Mouse (Mus musculus) hindbrain, embryonic 16.5 days (tissue): ENCODE data around the gene Got1. TPM values are rescaled to one million over a fixed set of nuclear protein-coding genes. Genes with fewer than 3 reads are reported as not detected.
A peak's percentile ranks its signal among the peaks of the same experiment; 100 is the strongest.

Experiments
- ATAC-seq: fragments of 200-750 bp; cut with Nextera tagmentation; 2 replicates; pipeline ENCODE4 v1.8.0; 2017; ENCODE audit warnings: moderate TSS enrichment, moderate library complexity
- H3K27ac ChIP-seq: fragments of 300-500 bp; sonication (generic); 2 replicates; pipeline ENCODE4 v1.5.1; 2014; ENCODE audit warnings: low read depth, mild to moderate bottlenecking, control low read depth, low read length, moderate library complexity
- H3K27me3 ChIP-seq: fragments of 300-500 bp; sonication (generic); replicated peaks from 2 replicates; pipeline ENCODE4 v1.6.1; 2014; ENCODE audit warnings: low read length; ENCODE audit not compliant: control insufficient read depth, insufficient read depth
- H3K36me3 ChIP-seq: fragments of 300-500 bp; sonication (generic); 2 replicates; pipeline ENCODE4 v1.6.1; 2014; ENCODE audit warnings: mild to moderate bottlenecking, low read length, moderate library complexity, mixed read lengths; ENCODE audit not compliant: control insufficient read depth, insufficient read depth
- H3K4me1 ChIP-seq: fragments of 300-500 bp; sonication (generic); 2 replicates; pipeline ENCODE4 v1.6.1; 2014; ENCODE audit warnings: low read depth, low read length; ENCODE audit not compliant: control insufficient read depth, insufficient read depth
- H3K4me2 ChIP-seq: fragments of 300-500 bp; sonication (generic); 2 replicates; pipeline ENCODE4 v1.6.1; 2014; ENCODE audit warnings: mild to moderate bottlenecking, low read length, control low read depth, moderate library complexity
- H3K4me3 ChIP-seq: fragments of 300-500 bp; sonication (generic); 2 replicates; pipeline ENCODE4 v1.5.1; 2014; ENCODE audit warnings: mild to moderate bottlenecking, low read length, control low read depth, moderate library complexity
- H3K9ac ChIP-seq: fragments of 300-500 bp; sonication (generic); 2 replicates; pipeline ENCODE4 v1.6.1; 2014; ENCODE audit warnings: low read depth, mild to moderate bottlenecking, control low read depth, low read length, moderate library complexity
- H3K9me3 ChIP-seq: fragments of 300-500 bp; sonication (generic); 2 replicates; pipeline ENCODE4 v1.6.1; 2014; ENCODE audit warnings: mild to moderate bottlenecking, low read length, moderate library complexity; ENCODE audit not compliant: control insufficient read depth
- WGBS: fragments of 180-500 bp; shearing (Covaris S2); extraction: QIAGEN DNeasy Blood & Tissue Kit; methylation state at CpG from one replicate; pipeline ENCODE4 v1.1.7; 2014; 5-methylcytosine and 5-hydroxymethylcytosine counted together
- polyA plus RNA-seq: library from polyadenylated mRNA; unstranded; fragments of >200 nt; fragmentation: Nextera tagmentation; extraction: Ambion mirVana; gene quantifications from 2 replicates; pipeline ENCODE4 v1.2.1, GENCODE M21; 2015

The Got1 gene
- 124 and 140 TPM in 2 replicates for polyA plus RNA-seq

DNA sequence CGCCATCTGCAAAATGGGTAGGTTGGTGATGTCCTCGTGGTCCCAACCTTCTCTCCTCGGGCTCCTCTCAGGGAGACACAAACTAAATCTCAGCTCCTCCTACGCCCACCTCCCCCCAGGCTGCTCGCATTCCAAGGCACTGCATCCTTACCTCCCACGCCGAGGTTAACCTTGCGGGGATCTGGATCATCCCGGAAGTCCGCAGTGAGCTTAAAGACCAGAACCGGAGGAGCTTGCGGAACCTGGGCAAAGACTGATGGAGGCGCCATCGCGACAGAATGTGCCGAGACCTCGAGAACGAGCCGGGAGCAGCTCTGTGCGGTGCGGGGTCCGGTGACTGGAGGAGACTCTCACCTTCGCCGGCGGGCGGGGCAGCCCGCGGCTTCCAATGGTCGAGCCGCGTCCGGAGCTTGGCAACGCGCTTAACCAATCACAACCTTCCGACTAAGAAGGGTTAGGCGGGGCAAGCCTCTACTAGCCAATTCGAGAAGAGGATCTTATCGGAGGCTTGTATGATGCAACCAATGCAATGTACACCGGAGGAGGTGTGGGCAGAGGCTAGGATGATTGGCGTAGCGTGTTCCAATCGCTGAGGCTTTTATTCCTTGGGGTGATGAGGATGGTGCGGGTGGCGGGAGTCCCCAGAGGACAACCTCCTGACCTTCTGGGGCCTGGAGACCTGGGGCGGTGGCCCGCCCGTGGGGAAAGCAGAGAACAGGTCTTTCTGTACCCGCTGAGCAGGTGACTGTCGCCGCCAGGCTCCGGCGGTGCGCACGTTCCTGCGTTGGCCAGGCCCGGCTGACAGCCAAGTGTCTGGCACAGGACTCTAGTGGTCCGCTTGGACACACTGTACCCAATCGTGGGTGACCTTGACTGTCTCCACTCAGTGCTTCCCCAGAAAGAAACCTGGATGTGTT is at the start of gene Got1:
TSS of gene Got1 (minus strand) at position 419 of the 917 bp plus-strand sequence.
- Histone ChIP-seq H3K36me3 (no peaks in the 10 kb centered on the region), H3K4me3 (peak within 1 kb of the TSS; percentile 59), H3K9me3 (no peaks in the 10 kb centered on the region), H3K27me3 (no peaks in the 10 kb centered on the region), H3K9ac (peak within 1 kb of the TSS; percentile 81), H3K4me1 (peaks cover 29% of the 10 kb centered on the region), H3K4me2 (peak within 1 kb of the TSS; percentile 83), H3K27ac (peak within 1 kb of the TSS; percentile 78)
- peak; percentile 100 for ATAC-seq
- WGBS = under 1% methylated on average over 58 of the region's 58 CpGs

DNA sequence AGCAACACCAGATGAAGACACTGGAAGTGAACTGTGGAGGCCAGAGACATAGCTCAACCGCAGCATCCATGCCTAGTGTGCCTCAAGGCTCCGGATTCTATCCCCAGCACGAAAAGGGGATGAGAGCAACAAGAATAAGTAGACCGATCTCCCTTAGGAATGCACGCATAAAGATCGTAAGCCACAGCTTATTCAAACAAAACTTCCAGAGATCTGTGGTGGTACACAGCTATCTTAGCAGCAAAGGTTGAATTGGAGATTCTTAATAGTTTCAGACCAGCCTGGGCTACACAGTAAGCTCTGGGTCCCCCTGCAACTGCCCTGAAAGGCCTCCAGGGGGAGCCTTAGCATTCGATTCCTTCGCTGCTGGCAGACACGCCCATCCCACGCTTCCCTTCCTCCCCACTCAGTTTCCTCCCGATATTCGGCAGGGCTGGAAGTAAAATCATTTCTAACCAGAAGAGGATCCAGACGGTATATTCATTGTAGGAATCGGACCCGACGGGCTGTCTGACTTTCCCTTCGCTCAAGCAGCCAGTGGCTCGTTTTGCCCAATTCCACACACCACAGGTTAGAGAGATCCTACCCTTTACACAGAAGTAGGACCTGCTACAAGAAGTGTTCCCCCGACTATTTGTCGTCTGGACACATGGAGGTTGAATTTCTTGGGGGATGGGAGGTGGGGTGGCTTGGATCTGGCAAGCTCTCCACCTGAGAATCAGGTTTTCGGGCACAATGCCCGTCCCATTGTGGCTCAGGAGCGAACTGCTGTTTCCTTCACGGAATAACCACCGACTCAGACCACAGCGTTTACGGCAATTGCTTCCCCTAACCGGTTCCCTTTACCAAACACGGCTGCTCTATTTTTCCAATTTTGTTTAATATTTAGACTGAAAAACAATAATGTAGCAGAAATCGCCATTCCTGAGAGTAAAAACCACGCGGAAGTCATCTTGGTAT is 46.7 kb upstream of the Got1 start:
- H3K4me3 ChIP-seq = peak overlapping the region; percentile 47
- H3K9me3 ChIP-seq = no peaks in the 10 kb centered on the region
- no peak overlapping the region for H3K27ac ChIP-seq
- no peaks in the 10 kb centered on the region for H3K4me1 ChIP-seq
- no peaks in the 10 kb centered on the region for H3K36me3 ChIP-seq
- H3K4me2 ChIP-seq = peak overlapping the region; percentile 65
- H3K9ac ChIP-seq = peak overlapping the region; percentile 54
- WGBS = 13% methylated on average over 32 of the region's 32 CpGs
- peaks cover 8% of the 10 kb centered on the region for H3K27me3 ChIP-seq
- peak; percentile 89 for ATAC-seq

DNA sequence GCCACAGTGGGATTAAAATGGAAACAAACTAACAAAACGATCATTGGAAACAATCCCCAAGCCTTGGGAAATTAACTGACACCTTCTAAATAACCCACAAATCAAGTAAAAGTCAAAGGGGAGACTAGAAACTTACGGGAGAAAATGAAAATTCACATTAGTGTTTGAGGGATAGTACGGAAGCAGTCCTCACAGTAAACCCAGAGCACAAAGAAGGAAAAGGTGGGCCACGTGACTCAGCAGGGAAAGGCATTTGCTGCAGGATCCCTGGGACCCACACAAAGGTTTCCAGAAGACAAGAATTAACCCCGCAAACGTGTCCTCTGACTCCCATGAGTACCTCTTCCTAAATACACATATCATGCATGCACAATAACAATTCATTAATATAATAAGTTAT is 44.7 kb upstream of the Got1 start:
- Histone ChIP-seq H3K9ac (no peak overlapping the region), H3K27me3 (peaks cover 7% of the 10 kb centered on the region), H3K4me2 (no peak overlapping the region), H3K27ac (no peak overlapping the region), H3K4me3 (no peak overlapping the region), H3K36me3 (no peaks in the 10 kb centered on the region), H3K4me1 (no peaks in the 10 kb centered on the region), H3K9me3 (no peaks in the 10 kb centered on the region)
- 58% methylated on average over 6 of the region's 6 CpGs for WGBS
- no peak for ATAC-seq

DNA sequence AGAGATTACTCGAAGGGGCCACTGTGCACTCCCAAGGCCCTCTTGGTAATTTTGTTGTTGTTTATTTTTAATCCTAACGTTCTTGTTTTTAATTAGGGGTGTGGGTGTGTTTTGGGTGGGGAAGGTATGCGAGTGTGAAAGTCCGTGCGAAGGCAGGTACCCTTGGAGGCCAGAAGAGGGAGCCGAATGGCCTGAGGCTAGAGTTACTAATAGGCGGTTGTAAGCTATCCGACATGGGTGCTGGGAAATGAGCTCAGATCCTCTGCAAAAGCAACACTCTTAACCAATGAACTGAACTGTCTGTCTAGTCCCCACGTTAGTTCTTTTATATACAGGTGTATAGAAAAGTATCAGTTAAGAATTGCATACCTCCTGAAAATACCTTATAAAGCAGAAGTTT is 43.9 kb upstream of the Got1 start:
- Histone ChIP-seq H3K4me2 (no peak overlapping the region), H3K9me3 (no peaks in the 10 kb centered on the region), H3K27me3 (no peaks in the 10 kb centered on the region; the same call in 1 of the 2 replicates), H3K4me3 (no peak overlapping the region), H3K9ac (no peak overlapping the region), H3K4me1 (no peaks in the 10 kb centered on the region), H3K27ac (no peak overlapping the region), H3K36me3 (no peaks in the 10 kb centered on the region)
- 49% methylated on average over 9 of the region's 9 CpGs for WGBS
- no peak for ATAC-seq

DNA sequence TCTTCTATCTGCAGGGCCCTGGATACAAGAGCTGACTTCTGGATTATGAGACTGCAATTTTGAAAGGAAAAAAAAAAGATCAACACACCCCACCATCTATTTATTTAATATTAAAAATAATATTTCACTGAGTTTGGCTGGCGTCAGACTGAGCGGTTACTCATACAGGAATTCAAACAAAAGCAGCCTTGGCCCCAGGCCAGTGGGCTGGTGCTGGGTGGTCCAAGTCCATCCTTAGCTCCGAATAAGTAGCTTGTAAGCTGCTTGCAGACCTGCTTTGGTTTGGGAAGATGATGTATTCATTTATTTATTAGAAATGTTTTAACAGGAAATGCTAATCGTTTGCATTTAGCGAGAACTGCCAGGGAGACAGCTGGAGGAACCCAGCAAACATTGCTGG is 38.8 kb upstream of the Got1 start:
- H3K4me2 ChIP-seq = no peak overlapping the region
- no peaks in the 10 kb centered on the region for H3K27me3 ChIP-seq
- no peaks in the 10 kb centered on the region for H3K36me3 ChIP-seq
- no peak overlapping the region for H3K4me3 ChIP-seq
- no peak overlapping the region for H3K9ac ChIP-seq
- 68% methylated on average over 5 of the region's 5 CpGs for WGBS
- H3K27ac ChIP-seq = no peak overlapping the region
- no peak for ATAC-seq
- no peaks in the 10 kb centered on the region for H3K4me1 ChIP-seq
- no peaks in the 10 kb centered on the region for H3K9me3 ChIP-seq

DNA sequence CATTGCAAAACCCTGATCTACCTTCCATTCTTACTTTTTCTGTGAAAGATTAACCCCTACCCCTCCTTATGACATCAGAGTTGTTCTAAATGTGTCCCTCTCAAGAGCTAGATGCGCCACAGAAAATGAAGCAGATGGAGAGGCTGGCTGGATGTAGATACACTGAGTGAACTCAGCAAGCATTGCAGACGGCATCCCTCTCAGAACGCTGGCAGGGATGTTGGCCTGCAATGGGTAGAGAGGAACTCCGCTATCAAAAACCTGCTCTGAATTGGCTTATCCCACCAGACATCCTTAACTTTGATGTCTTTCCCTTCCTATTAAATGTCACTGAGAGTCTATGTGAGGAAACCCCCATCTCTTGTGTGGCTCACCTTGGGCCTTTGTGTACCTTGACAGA is 37.4 kb upstream of the Got1 start:
- WGBS = 96% methylated on average over 4 of the region's 4 CpGs
- no peaks in the 10 kb centered on the region for H3K4me1 ChIP-seq
- no peak overlapping the region for H3K27ac ChIP-seq
- no peak for ATAC-seq
- H3K4me2 ChIP-seq = no peak overlapping the region
- H3K36me3 ChIP-seq = no peaks in the 10 kb centered on the region
- H3K9ac ChIP-seq = no peak overlapping the region
- H3K27me3 ChIP-seq = no peaks in the 10 kb centered on the region
- H3K9me3 ChIP-seq = no peaks in the 10 kb centered on the region
- H3K4me3 ChIP-seq = no peak overlapping the region

DNA sequence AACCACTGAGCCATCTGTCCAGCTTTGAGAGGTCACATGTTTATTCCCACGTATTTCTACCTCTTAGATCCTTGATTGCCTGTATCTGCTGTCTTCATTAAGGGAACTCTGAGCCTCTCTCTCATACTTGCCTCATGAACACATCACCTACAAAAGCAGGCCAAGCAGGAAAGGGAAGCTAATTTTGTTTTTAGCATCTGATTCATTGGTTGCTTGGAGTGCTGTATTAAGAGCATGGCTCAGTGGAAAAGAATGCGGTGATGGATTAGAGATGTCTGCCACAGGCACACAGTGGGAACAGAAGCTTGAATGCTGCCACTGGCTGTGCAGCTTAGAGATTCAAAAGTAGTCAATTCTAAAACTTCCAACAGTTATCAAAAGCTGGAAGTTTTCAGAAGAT is 35.8 kb upstream of the Got1 start:
- H3K9ac ChIP-seq = no peak overlapping the region
- H3K4me1 ChIP-seq = no peaks in the 10 kb centered on the region
- H3K27ac ChIP-seq = no peak overlapping the region
- H3K9me3 ChIP-seq = no peaks in the 10 kb centered on the region
- no peaks in the 10 kb centered on the region for H3K36me3 ChIP-seq
- WGBS = 87% methylated on average over 2 of the region's 2 CpGs
- H3K27me3 ChIP-seq = no peaks in the 10 kb centered on the region
- no peak for ATAC-seq
- no peak overlapping the region for H3K4me2 ChIP-seq
- H3K4me3 ChIP-seq = no peak overlapping the region

GRCm38 (mm10) chr19:43551493-43551890 is 27.1 kb upstream of the Got1 start:
- H3K4me2 ChIP-seq = no peak overlapping the region
- WGBS = 74% methylated on average over 6 of the region's 6 CpGs
- peaks cover 5% of the 10 kb centered on the region for H3K4me1 ChIP-seq
- H3K36me3 ChIP-seq = no peaks in the 10 kb centered on the region
- no peaks in the 10 kb centered on the region for H3K9me3 ChIP-seq
- no peaks in the 10 kb centered on the region for H3K27me3 ChIP-seq
- H3K4me3 ChIP-seq = no peak overlapping the region
- ATAC-seq = no peak
- H3K27ac ChIP-seq = no peak overlapping the region
- no peak overlapping the region for H3K9ac ChIP-seq
